Mouse (Mus musculus): ENCODE measurements around the gene Gm10840. TPM values are rescaled to one million over a fixed set of nuclear protein-coding genes. Genes with fewer than 3 reads are reported as not detected.
A peak's percentile ranks its signal among the peaks of the same experiment; 100 is the strongest.

The Gm10840 gene
- polyA plus RNA-seq, 1 experiment: not detected

DNA sequence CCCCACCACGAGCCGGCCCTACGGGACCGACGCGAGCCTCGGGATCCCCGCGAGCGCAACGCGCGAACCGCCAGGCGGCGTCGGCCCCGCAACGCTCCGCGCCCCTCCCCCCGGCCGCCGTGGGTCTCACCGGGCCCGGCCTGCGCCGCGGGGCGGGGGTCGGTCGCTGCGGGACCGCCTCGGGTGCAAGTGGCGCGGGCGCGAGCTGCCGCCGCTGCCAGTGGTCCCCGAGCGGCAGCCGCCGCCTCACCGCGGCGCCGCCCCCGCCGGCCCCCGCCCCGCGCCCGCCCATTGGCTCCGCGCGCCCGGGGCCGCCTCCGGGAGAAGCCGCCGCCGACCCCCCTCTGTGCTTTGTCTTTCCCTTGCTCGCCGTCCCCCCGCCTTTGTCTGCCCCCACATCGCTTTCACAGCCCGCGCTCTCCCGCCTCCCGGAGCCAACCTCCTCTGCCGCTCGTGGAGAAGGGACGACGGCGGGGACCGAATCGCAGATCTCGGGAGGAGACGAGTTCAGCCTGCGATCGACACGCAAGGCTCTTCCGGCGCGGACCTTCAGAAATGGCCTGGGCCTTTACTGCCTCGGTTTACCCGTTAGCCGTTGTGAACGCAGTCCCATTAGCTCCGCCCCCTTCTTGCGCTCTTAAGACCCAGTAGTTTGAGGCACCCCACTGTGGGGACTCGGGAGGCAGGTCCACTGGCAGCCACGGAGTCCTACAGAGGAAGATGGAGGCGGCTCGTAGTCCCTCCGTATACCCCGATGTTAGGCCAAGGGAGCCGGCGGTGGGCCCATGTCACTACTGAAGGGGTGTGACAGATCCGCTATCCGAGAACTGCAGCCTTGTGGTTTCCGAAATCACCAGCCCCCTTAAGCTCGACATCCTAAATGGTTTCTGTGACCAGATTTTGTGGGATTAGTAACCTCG is 469 bp upstream of the Gm10840 start:
- H3K27me3 ChIP-seq (replicated peaks; ENCODE audit: control insufficient read depth, insufficient read depth, low read length): no peaks in the 10 kb centered on the region
- 2% methylated on average over 104 of the region's 106 CpGs for WGBS
- peak overlapping the region; percentile 55 for H3K27ac ChIP-seq (ENCODE audit: insufficient read depth, low read depth, low read length)
- DNase-seq: peak; percentile 75
- TF ChIP-seq POLR2A (IDR thresholded peaks at IDR 0.05; ENCODE audit: low read depth, low read length): peak; percentile 14
- TF ChIP-seq CTCF (conservative IDR thresholded peaks at IDR 0.05; ENCODE audit: insufficient read depth, insufficient read length, low read depth, low read length): no peak
- peak overlapping the region; percentile 70 for H3K4me3 ChIP-seq (ENCODE audit: insufficient read depth, low read depth, low read length)
- 0 out of 2 replicates have a peak, but pooled peaks cover 4% of the 10 kb centered on the region for H3K4me1 ChIP-seq (ENCODE audit: control insufficient read depth, insufficient read depth, low read length)
- no peaks in the 10 kb centered on the region for H3K36me3 ChIP-seq (ENCODE audit: control insufficient read depth, insufficient read depth, low read length)

DNA sequence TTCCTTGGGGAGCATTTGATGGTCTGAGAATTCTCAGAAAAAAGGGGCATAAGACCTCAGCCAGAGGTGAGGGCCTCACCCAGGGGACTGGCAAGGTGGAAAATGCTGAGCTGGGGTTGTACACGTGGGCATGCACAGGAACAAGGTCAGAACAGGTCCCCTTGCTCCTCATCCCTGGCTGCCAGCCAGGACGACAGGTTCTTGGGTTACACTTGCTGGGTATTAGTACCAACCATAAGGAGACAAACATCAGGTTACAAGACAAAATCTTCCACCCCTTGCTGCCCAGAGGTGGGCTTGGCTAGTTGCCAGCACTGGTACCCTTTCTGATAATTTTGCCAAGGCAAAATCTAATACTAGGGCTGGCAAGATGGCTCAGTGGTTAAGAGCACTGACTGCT is 1.6 kb downstream of the Gm10840 start:
- Histone ChIP-seq H3K36me3 (ENCODE audit: control insufficient read depth, insufficient read depth, low read length) (no peaks in the 10 kb centered on the region), H3K4me1 (ENCODE audit: control insufficient read depth, insufficient read depth, low read length) (0 out of 2 replicates have a peak, but pooled peaks cover 3% of the 10 kb centered on the region), H3K4me3 (ENCODE audit: insufficient read depth, low read depth, low read length) (no peak overlapping the region), H3K27me3 (replicated peaks; ENCODE audit: control insufficient read depth, insufficient read depth, low read length) (no peaks in the 10 kb centered on the region), H3K27ac (ENCODE audit: insufficient read depth, low read depth, low read length) (no peak overlapping the region)
- DNase-seq: no peak
- WGBS: 83% methylated on average over 2 of the region's 2 CpGs
- no peak for TF ChIP-seq CTCF (conservative IDR thresholded peaks at IDR 0.05; ENCODE audit: insufficient read depth, insufficient read length, low read depth, low read length)

DNA sequence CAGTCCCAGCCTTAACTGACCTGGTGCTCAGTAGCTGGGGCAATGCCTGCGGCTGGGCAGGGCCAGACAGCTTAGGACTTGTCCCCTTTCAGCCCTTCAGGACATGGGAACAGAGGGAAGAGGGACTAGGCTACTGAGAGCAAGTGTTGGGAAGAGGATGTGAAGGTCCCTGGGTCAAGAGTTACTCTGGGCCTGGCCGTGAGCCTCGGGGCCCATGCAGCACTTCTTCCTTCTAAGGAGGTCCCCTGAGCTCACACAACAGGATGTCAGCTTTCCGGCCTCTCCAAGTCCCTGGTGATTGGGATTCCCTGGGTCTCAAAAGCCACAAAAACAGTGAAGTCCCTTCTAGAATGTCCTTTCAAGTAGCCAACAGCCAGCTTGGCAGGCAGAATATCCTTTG is 2.9 kb downstream of the Gm10840 start:
- DNase-seq: peak; percentile 69
- H3K27me3 ChIP-seq (replicated peaks; ENCODE audit: control insufficient read depth, insufficient read depth, low read length): no peaks in the 10 kb centered on the region
- H3K36me3 ChIP-seq (ENCODE audit: control insufficient read depth, insufficient read depth, low read length): no peaks in the 10 kb centered on the region; the same call in 1 of the 2 replicates
- H3K4me3 ChIP-seq (ENCODE audit: insufficient read depth, low read depth, low read length): no peak overlapping the region
- H3K27ac ChIP-seq (ENCODE audit: insufficient read depth, low read depth, low read length): peak overlapping the region; percentile 69
- TF ChIP-seq POLR2A (IDR thresholded peaks at IDR 0.05; ENCODE audit: low read depth, low read length): no peak
- 0 out of 2 replicates have a peak, but pooled peaks cover 2% of the 10 kb centered on the region for H3K4me1 ChIP-seq (ENCODE audit: control insufficient read depth, insufficient read depth, low read length)
- WGBS: 64% methylated on average over 4 of the region's 4 CpGs

DNA sequence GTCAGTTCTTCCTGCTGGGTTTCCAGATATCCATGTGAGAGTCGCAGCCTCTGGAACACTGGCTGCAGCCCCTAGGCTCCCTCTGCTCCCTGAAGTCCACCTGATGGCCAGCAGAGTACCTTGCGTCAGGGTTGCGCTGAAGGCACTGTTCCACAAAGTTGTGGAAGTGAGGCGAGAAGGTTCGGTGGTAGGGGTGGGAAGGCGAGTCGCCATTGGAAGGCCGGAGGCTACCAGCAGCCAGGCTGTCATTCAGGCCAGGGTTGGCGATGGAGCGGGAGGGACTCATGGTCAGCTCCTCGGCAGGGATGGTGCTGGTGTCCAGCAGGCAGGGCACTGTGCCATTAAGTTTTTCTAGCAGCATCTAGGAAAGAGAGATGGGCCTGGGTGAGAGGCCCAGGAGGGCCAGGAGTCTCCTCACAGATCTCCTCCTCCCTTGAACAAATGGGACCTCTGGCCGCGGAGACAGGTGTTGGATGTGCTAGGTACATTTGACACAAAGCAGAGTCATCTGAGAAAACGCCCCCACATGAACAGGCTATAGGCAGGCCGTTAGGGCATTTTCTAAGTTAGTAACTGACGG is 4.0 kb downstream of the Gm10840 start:
- no peak overlapping the region for H3K27ac ChIP-seq (ENCODE audit: insufficient read depth, low read depth, low read length)
- 80% methylated on average over 16 of the region's 16 CpGs for WGBS
- H3K36me3 ChIP-seq (ENCODE audit: control insufficient read depth, insufficient read depth, low read length): no peaks in the 10 kb centered on the region; the same call in 1 of the 2 replicates
- H3K27me3 ChIP-seq (replicated peaks; ENCODE audit: control insufficient read depth, insufficient read depth, low read length): no peaks in the 10 kb centered on the region
- H3K4me3 ChIP-seq (ENCODE audit: insufficient read depth, low read depth, low read length): no peak overlapping the region
- DNase-seq: no peak
- H3K4me1 ChIP-seq (ENCODE audit: control insufficient read depth, insufficient read depth, low read length): no peaks in the 10 kb centered on the region
- TF ChIP-seq CTCF (conservative IDR thresholded peaks at IDR 0.05; ENCODE audit: insufficient read depth, insufficient read length, low read depth, low read length) (no peak), POLR2A (IDR thresholded peaks at IDR 0.05; ENCODE audit: low read depth, low read length) (no peak)

DNA sequence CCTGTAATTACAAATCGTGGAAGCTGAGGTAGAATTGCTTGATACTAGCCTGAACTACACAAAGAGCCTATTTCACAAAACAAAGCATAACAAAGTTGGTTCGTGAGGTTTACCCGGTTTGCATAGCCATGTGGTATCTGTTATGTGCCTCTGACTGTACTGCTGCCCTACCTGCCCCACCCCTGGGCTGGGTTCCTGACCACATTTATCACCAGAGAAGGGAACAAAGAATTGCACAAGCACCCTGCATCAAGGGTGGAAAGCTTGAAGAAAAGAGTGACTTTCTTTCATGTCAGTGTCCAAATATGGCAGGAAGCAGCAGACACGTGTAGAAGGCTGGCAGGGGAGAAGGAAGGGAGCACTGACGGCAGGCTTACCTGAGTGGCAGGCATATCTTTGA is 6.8 kb downstream of the Gm10840 start:
- H3K4me3 ChIP-seq (ENCODE audit: insufficient read depth, low read depth, low read length): no peak overlapping the region
- H3K27ac ChIP-seq (ENCODE audit: insufficient read depth, low read depth, low read length): no peak overlapping the region
- no peak for DNase-seq
- no peaks in the 10 kb centered on the region for H3K4me1 ChIP-seq (ENCODE audit: control insufficient read depth, insufficient read depth, low read length)
- no peaks in the 10 kb centered on the region for H3K27me3 ChIP-seq (replicated peaks; ENCODE audit: control insufficient read depth, insufficient read depth, low read length)
- no peak for TF ChIP-seq CTCF (conservative IDR thresholded peaks at IDR 0.05; ENCODE audit: insufficient read depth, insufficient read length, low read depth, low read length)
- no peak for TF ChIP-seq POLR2A (IDR thresholded peaks at IDR 0.05; ENCODE audit: low read depth, low read length)
- WGBS: 81% methylated on average over 5 of the region's 5 CpGs
- no peaks in the 10 kb centered on the region; the same call in 1 of the 2 replicates for H3K36me3 ChIP-seq (ENCODE audit: control insufficient read depth, insufficient read depth, low read length)

DNA sequence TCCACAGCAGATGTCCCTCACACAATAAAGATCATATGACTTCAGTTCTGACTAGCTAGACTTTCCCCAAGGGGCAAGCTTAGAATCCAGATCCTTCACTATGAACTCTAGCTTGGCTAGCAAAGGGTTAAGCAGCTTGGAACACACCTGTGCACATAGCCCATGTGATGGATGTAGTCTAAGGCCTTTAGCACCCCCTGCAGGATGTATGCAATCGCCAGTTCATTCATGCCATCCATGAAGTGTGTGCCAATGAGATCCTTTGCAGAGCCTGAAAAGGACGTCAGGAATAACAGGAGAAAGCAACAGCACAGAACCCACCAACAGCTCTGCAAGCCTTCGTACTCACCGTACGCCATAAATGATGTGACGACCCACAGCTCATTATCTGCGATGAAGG is 10.2 kb downstream of the Gm10840 start:
- no peak overlapping the region for H3K4me3 ChIP-seq (ENCODE audit: insufficient read depth, low read depth, low read length)
- WGBS: 85% methylated on average over 7 of the region's 7 CpGs
- H3K27ac ChIP-seq (ENCODE audit: insufficient read depth, low read depth, low read length): no peak overlapping the region
- H3K27me3 ChIP-seq (replicated peaks; ENCODE audit: control insufficient read depth, insufficient read depth, low read length): no peaks in the 10 kb centered on the region
- no peak for DNase-seq
- H3K4me1 ChIP-seq (ENCODE audit: control insufficient read depth, insufficient read depth, low read length): no peaks in the 10 kb centered on the region
- TF ChIP-seq POLR2A (IDR thresholded peaks at IDR 0.05; ENCODE audit: low read depth, low read length): no peak
- peak; percentile 54 for TF ChIP-seq CTCF (conservative IDR thresholded peaks at IDR 0.05; ENCODE audit: insufficient read depth, insufficient read length, low read depth, low read length)
- no peaks in the 10 kb centered on the region; the same call in 1 of the 2 replicates for H3K36me3 ChIP-seq (ENCODE audit: control insufficient read depth, insufficient read depth, low read length)

DNA sequence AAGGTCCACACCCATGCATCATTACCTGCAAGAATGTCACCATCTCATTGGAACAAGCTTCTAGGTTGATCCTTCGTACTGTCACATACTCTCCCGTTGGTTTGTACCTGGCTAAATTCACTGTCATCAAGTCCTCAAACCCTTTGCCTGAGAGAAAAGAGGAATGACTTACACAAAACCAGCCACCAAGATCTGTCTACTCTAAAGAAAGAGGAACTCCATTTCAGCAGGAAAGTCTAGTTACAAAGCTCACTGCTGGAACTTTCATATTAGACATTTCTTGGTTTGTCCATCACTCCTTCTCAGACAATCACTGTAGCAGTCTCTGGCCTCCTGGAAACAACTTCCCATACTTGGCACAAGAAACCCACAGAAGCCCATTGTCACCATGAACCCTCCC is 12.6 kb downstream of the Gm10840 start:
- H3K36me3 ChIP-seq (ENCODE audit: control insufficient read depth, insufficient read depth, low read length): no peaks in the 10 kb centered on the region
- no peak for DNase-seq
- WGBS: 96% methylated on average over 2 of the region's 2 CpGs
- H3K27me3 ChIP-seq (replicated peaks; ENCODE audit: control insufficient read depth, insufficient read depth, low read length): no peaks in the 10 kb centered on the region
- no peak overlapping the region for H3K27ac ChIP-seq (ENCODE audit: insufficient read depth, low read depth, low read length)
- no peaks in the 10 kb centered on the region for H3K4me1 ChIP-seq (ENCODE audit: control insufficient read depth, insufficient read depth, low read length)
- TF ChIP-seq CTCF (conservative IDR thresholded peaks at IDR 0.05; ENCODE audit: insufficient read depth, insufficient read length, low read depth, low read length) (no peak), POLR2A (IDR thresholded peaks at IDR 0.05; ENCODE audit: low read depth, low read length) (no peak)
- H3K4me3 ChIP-seq (ENCODE audit: insufficient read depth, low read depth, low read length): no peak overlapping the region
